Comparison of ENCODE assay signal across 24 mouse cellular contexts in the genomic region with DNA sequence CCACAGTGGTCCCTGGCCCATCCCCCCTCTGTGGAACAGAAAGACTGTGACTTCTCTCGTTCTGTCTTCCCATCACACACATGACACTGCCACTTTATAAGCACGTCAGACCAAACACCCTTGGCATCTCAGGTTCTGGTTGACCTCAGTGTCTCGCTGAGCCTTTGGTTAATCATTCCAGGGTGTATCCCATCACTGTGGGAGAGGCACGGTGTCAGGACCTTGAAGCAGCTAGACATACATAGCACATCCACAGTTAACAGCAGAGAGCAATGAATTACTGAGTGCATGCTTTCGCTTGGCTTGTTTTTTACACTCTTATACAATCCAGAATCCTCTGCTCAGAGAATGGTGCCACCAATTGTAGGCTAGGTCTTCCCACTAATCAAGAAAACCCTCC.
A peak's percentile ranks its signal among the peaks of the same experiment; 100 is the strongest.
DNase-seq lines count a peak whose midpoint lies in the region; ATAC-seq and TF ChIP-seq lines count a peak whose summit lies in the region.
"Had no signal": no experiment of that assay in that cellular context is flagged by ENCODE, and none has a peak within 500 bp of the region (broad histone marks: within the 10 kb centered on the region; RNA-seq: fewer than 3 reads in every experiment).

No protein-coding gene starts in this region.

- peaks cover 41% of the 10 kb centered on the region for H3K4me1 ChIP-seq in kidney, embryonic 15.5 days
- H3K4me1 ChIP-seq in kidney, embryonic 14.5 days (ENCODE audit: control insufficient read depth, insufficient read depth, low read length) = peaks cover 19% of the 10 kb centered on the region
- H3K4me1 ChIP-seq in kidney, postnatal 0 days (replicated peaks; ENCODE audit: insufficient read depth, low read length) = 0 out of 2 replicates have a peak, but pooled peaks cover 9% of the 10 kb centered on the region
- H3K4me1 ChIP-seq: embryonic facial prominence, embryonic 15.5 days had no signal

- peak; percentile 49 for ATAC-seq in kidney, embryonic 15.5 days (replicated peaks; ENCODE audit: low FRiP score)
- ATAC-seq in kidney, embryonic 14.5 days (ENCODE audit: low FRiP score, low TSS enrichment) = no peak
- ATAC-seq in kidney, postnatal 0 days (replicated peaks; ENCODE audit: low FRiP score, low read depth) = peak; percentile 70
- ATAC-seq: activated CD4-positive, CD25-positive, alpha-beta regulatory T cell, adult 4 months; forebrain, embryonic 13.5 days; forebrain, embryonic 16.5 days had no signal

- H3K9me3 ChIP-seq in kidney, embryonic 15.5 days (replicated peaks) = no peaks in the 10 kb centered on the region
- no peaks in the 10 kb centered on the region for H3K9me3 ChIP-seq in kidney, embryonic 14.5 days (ENCODE audit: control insufficient read depth, low read length)
- no peaks in the 10 kb centered on the region for H3K9me3 ChIP-seq in kidney, postnatal 0 days (replicated peaks; ENCODE audit: low read length)
- H3K9me3 ChIP-seq: embryonic facial prominence, embryonic 13.5 days; embryonic facial prominence, embryonic 15.5 days; forebrain, embryonic 10.5 days; forebrain, embryonic 13.5 days had no signal

- peaks cover 12% of the 10 kb centered on the region; the same call in 1 of the 2 replicates for H3K27me3 ChIP-seq in kidney, embryonic 15.5 days
- no peaks in the 10 kb centered on the region for H3K27me3 ChIP-seq in kidney, embryonic 14.5 days (ENCODE audit: control insufficient read depth, insufficient read depth, low read length)
- H3K27me3 ChIP-seq in kidney, postnatal 0 days (ENCODE audit: insufficient read depth, low read length) = no peaks in the 10 kb centered on the region
- H3K27me3 ChIP-seq: embryonic facial prominence, embryonic 13.5 days; embryonic facial prominence, embryonic 15.5 days; forebrain, embryonic 13.5 days had no signal

- H3K27ac ChIP-seq in kidney, embryonic 15.5 days = no peak overlapping the region
- no peak overlapping the region for H3K27ac ChIP-seq in kidney, embryonic 14.5 days (ENCODE audit: low read depth, low read length)
- no peak overlapping the region for H3K27ac ChIP-seq in kidney, postnatal 0 days
- H3K27ac ChIP-seq: embryonic facial prominence, embryonic 13.5 days; embryonic facial prominence, embryonic 15.5 days; forebrain, embryonic 10.5 days; forebrain, embryonic 13.5 days had no signal

- TF ChIP-seq CTCF in kidney, postnatal 0 days (IDR thresholded peaks at IDR 0.05; ENCODE audit: low read depth) = no peak

- H3K36me3 ChIP-seq in kidney, embryonic 15.5 days = no peaks in the 10 kb centered on the region
- no peaks in the 10 kb centered on the region for H3K36me3 ChIP-seq in kidney, embryonic 14.5 days (ENCODE audit: control insufficient read depth, insufficient read depth, low read length)
- H3K36me3 ChIP-seq in kidney, postnatal 0 days (ENCODE audit: insufficient read depth, low read length) = no peaks in the 10 kb centered on the region
- H3K36me3 ChIP-seq: embryonic facial prominence, embryonic 15.5 days had no signal

- H3K4me2 ChIP-seq in kidney, embryonic 15.5 days = no peak overlapping the region
- no peak overlapping the region for H3K4me2 ChIP-seq in kidney, embryonic 14.5 days (replicated peaks; ENCODE audit: low read depth, low read length)
- H3K4me2 ChIP-seq in kidney, postnatal 0 days (ENCODE audit: low read length) = no peak overlapping the region
- H3K4me2 ChIP-seq: embryonic facial prominence, embryonic 13.5 days; embryonic facial prominence, embryonic 15.5 days; forebrain, embryonic 13.5 days had no signal

- no peak overlapping the region for H3K9ac ChIP-seq in kidney, embryonic 15.5 days
- H3K9ac ChIP-seq in kidney, embryonic 14.5 days (ENCODE audit: low read depth, low read length) = no peak overlapping the region
- H3K9ac ChIP-seq in kidney, postnatal 0 days (ENCODE audit: low read depth, low read length) = no peak overlapping the region
- H3K9ac ChIP-seq: embryonic facial prominence, embryonic 13.5 days; embryonic facial prominence, embryonic 15.5 days; forebrain, embryonic 13.5 days had no signal

- 43% methylated on average over 5 of the region's 5 CpGs for WGBS in kidney, embryonic 15.5 days
- 42% methylated on average over 5 of the region's 5 CpGs for WGBS in kidney, embryonic 14.5 days
- 50% methylated on average over 5 of the region's 5 CpGs for WGBS in kidney, postnatal 0 days

- DNase-seq in heart, adult 11 months = peak; percentile 50
- no peak for DNase-seq in heart, adult 8-10 months (ENCODE audit: low spot score)
- no peak for DNase-seq in kidney, postnatal 0 days (ENCODE audit: low spot score)
- DNase-seq in kidney, adult 18-20 months = no peak
- peak; percentile 33 for DNase-seq in ZHBTc4 (ENCODE audit: low read depth, low spot score)
- DNase-seq in adrenal gland, postnatal 36 days = no peak
- DNase-seq: adrenal gland, adult 8-10 months; adrenal gland, postnatal 14 days; cerebellum, adult 11 months; cerebellum, adult 18-20 months; cerebellum, adult 8-10 months; cerebellum, adult 9-11 months; cerebellum, postnatal 14 days; cerebellum, postnatal 36 days; embryo, embryonic 11 days had no signal

- no peak overlapping the region for H3K4me3 ChIP-seq in kidney, embryonic 15.5 days (replicated peaks)
- no peak overlapping the region for H3K4me3 ChIP-seq in kidney, embryonic 14.5 days (ENCODE audit: low read length)
- no peak overlapping the region for H3K4me3 ChIP-seq in kidney, postnatal 0 days (replicated peaks; ENCODE audit: low read depth, low read length)
- H3K4me3 ChIP-seq: embryonic facial prominence, embryonic 13.5 days; embryonic facial prominence, embryonic 15.5 days; erythroblast, embryonic 14.5 days; forebrain, embryonic 10.5 days; forebrain, embryonic 13.5 days had no signal

Comparison
In these comparisons a context has a peak if more than half of its experiments do, and no peak if none do; other contexts are left out.
1. DNase-seq: peak in heart, adult 11 months (single experiment) and ZHBTc4 (single experiment); none in heart, adult 8-10 months (single experiment), kidney, postnatal 0 days (single experiment), kidney, adult 18-20 months (single experiment) and adrenal gland, postnatal 36 days (0 of 2).